Mouse (Mus musculus) liver (tissue): ENCODE measurements around the gene Pfkfb3.

Experiments
- DNase-seq: peaks from one replicate; pipeline ENCODE4 v3.0.0-alpha.2; 2020; ENCODE audit warnings: mixed read lengths

Pfkfb3 gene

GRCm38 (mm10) chr2:11553471-11554400 lies at the start of gene Pfkfb3:
TSS of gene Pfkfb3 (minus strand) at chr2:11554077.
- DNase-seq: peak; percentile 57

GRCm38 (mm10) chr2:11602506-11603489 lies 48.9 kb upstream of the Pfkfb3 start:
- DNase-seq: peak; percentile 95

DNA sequence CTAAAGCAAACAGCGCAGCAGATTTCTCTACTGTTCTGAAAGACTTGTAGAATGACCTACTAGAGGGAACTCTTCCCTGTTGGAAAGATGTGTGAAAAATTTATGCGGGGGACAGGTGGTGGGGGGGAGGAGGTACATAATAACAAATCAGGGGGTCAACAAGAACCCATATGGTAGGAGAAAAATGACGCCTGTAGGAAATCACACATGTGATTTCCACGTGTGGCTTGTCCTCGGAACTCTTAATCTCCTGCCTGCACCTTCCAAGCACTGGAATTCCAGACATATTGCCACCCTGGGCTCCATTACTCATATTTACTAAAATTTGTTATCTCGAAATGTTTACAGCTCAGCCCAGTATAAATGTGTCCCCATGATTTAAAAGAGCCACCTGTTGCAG lies 47.9 kb upstream of the Pfkfb3 start:
- no peak for DNase-seq

GRCm38 (mm10) chr2:11597906-11598305 lies 44.0 kb upstream of the Pfkfb3 start:
- DNase-seq: no peak

- DNase-seq: no peak
Observed at GRCm38 (mm10) chr2:11596690-11597089, 42.8 kb upstream of the Pfkfb3 start.

DNA sequence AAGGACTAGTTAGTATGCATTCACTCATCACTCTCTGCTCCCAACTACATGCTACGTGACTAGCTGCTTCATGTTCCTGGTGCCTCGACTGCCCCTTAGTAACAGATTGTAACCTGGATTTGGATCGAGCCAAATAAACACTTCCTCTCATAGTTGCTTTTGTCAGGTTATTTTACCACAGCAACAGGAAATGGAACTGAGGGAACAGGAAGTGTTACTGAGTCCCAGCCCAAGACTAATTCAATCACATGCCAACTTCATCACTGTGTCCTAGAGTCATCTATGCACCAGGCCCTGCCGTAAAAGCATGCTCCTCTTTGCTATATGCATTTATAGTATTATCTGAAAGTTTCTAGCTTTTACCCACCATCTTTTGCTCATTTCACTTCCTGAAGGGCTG lies 34.1 kb upstream of the Pfkfb3 start:
- DNase-seq: no peak

DNA sequence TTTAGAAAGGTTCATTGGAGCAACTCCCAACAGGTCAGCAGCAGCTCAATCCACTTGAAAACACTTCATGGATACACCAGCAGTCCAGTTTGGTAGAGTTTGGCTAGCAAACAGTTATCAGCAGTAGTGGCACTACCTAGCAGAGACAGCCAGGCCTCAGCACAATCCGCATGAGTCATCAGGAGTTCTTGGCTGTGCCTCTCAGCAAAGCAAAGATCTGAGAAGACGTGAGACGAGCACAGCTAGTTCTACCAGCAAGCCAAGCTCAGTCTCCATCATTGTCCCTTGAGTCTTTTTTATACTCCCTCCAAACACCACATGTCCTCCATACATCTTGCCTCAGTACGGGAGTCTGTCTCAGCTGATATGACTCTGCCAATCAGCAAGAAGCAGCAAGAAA lies 25.5 kb upstream of the Pfkfb3 start:
- DNase-seq: no peak

DNA sequence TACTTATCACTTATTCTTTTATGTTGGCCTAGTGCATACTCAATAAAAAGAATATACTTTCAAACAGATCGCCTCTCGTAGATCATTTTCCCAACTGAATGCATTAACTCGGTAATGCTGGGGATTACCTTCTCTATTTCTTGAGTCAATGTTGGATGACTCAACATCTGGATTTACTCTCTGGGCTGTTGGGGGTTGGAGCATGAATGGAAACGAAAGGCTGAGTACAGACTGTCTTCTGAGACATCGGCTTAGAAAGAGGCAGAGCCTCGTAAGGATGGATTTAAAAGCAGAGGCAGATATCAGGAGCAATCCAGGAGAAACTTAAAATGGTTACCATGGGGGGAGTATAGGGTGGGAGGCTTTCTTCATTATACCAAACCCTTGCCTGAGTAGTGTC lies 24.3 kb upstream of the Pfkfb3 start:
- no peak for DNase-seq

GRCm38 (mm10) chr2:11573684-11574083 lies 19.8 kb upstream of the Pfkfb3 start:
- DNase-seq: no peak

DNA sequence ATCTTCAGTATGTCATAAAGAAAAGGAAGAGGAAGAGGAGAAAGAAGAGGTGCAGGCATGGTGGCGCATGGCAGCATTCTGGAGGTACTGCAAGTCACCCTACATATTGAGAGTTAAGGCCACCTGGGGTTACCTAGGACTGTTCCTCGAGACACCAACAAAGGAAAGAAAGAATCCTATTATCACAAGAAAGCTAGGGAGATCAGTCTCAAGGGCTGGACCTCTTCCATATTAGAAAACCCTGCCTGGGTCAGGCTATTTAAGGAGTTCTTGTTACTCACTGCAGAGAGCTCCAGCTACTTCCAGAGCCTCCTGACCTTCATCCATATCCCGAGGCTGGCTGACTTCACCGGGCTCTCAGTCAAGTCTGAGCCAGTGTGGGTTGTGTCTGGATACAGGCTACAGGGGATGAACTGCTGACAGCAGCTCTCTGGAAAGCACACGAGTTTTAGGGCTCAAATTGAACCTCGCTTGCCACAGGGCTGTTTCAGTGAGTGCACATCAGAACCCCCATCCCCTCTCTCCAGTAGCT lies 17.2 kb upstream of the Pfkfb3 start:
- DNase-seq: no peak

DNA sequence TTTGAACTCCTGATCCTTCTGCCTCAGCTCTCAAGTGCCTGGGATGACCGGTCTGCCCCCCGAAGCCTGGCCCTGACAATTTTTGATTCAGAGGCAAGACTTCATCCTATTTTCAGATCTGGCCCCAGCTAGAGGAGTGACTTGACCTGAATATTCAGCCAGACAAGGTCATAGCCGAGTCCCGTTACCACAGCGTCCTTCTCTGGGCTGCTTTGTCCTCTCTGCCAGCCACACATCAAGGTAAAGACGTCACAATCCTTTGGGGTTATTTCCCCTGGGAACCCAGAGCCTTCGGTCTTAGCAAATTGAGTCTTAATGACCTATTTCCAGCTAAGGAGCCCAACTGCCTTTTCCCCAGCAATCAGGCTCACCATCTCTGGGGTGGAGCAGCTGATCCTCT lies 14.6 kb upstream of the Pfkfb3 start:
- no peak for DNase-seq

GRCm38 (mm10) chr2:11567781-11568362 lies 14.0 kb upstream of the Pfkfb3 start:
- peak; percentile 63 for DNase-seq

DNA sequence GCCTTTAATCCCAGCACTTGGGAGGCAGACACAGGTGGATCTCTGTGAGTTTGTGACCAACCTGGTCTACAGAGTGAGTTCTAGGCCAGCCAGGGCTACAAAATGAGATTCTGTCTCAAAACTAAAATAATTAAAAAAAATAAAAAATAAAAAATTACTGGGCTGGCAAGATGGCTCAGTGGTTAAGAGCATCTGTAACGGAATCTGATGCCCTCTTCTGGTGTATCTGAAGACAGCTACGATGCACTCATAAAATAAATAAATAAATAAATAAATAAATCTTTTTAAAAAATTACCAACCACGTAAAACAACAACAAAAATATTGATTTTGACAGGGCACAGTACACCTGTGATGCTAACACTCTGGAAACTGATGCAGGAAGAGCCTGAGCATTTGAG lies 13.0 kb upstream of the Pfkfb3 start:
- no peak for DNase-seq

DNA sequence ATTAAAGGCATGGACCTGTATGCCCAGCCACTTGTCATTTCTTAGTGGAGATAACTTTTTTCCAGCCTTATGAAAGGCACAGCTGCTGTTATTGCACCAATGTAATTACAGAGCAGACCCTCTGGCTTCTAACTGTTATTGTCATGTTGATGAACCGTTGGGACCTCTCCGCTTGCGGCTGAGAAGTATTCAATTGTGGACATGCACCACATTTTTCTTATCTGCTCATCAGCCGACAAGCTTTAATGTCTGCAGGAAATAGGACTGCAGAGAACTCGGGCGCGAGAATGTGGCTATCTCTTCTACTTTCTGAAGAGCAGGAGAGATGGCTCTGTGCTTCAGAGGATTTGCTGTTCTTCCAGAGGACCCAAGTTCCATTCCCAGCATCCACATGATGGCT lies 12.4 kb upstream of the Pfkfb3 start:
- DNase-seq: no peak

DNA sequence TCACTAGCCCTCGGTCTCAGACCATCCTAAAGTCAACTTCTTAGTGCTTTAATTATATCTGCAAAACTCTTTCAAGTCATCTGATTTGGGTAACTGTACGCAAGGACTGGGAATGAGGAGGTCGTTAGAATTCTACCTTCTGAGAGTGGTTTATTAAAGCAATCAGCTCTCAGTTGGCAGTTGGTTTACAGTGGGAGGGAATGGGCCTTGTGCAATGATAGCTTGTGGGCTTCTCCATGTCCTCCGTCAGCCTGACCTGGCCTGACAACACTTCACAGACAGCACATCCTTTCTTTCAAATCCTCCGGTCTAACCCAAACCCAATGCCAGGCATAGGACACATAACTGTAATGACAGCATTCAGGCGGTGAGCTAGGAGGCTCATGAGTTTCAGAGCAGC lies 10.9 kb upstream of the Pfkfb3 start:
- DNase-seq: no peak

DNA sequence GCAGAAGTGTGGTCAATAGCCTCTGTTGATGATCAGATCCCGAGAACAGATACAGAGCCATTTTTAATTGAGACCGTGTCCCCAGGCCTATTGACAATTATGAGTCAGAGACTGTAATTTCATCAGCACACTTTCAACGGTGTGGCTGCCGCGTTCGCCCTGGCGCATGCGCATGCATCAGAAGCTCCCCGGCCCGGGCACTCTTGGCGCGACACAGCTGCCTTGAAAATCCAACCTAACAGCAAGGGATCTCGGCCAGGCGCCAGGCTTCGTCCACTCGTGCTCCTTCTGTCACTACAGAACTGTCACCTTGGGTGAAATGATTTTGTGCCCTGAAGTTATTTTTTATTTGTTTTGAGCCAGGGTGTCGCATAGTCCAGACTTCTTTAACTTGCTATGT lies 9.4 kb upstream of the Pfkfb3 start:
- DNase-seq: no peak

DNA sequence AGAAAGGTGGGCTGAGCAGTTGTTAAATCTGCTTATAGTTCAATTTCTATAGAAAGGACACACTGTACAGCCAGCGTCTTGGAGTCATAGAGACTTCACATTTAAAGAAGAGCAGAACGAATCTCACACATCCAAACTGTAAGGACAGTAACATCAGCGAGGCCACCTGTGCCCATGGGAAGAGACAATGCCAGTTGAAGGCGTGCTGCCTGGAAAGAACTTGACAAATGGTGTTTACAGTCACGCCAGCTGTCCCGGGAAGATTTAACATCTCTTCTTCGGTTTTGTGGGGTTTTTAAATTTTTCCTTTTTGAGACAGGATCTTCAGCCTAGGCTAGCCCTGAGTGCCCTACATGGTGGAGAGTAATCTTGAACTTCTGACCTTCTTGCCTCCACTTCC lies 4.8 kb upstream of the Pfkfb3 start:
- DNase-seq: no peak

DNA sequence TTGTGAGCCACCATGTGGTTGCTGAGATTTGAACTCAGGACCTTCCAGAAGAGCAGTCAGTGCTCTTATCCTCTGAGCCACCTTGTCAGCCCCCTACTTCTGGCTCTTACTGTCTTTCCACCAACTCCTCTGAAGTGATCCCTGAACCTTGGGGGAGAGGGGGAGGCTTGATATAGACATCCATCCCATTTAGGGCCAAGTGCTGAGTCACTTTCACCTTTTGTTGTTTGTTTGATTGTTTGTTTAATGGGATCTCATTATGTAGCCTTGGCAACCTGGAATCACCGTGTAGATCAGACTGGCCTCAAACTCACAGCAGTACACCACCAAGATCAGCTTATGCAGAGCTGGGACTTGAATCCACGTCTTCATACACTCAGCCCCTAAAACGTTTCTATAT lies 3.4 kb upstream of the Pfkfb3 start:
- DNase-seq: no peak

DNA sequence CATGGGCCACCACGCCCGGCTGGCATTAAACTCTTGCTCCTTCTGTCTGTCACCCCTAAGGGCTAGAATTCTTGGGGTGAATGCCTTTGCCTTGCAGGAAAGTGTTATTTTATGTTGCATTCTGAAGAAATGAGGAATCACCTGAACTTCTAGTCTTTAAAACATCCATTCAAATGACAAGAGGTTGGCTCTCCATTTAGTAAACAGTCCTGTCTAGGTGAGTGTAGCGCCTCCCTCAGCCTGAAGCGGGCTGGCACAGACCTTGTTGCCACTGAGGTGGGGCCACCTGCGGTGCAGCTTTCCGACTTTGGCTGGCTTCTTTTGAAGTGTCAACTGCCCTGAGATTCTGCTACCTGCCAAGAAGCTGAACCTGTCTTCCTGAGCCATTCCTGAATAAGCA lies 1.4 kb upstream of the Pfkfb3 start:
- no peak for DNase-seq

DNA sequence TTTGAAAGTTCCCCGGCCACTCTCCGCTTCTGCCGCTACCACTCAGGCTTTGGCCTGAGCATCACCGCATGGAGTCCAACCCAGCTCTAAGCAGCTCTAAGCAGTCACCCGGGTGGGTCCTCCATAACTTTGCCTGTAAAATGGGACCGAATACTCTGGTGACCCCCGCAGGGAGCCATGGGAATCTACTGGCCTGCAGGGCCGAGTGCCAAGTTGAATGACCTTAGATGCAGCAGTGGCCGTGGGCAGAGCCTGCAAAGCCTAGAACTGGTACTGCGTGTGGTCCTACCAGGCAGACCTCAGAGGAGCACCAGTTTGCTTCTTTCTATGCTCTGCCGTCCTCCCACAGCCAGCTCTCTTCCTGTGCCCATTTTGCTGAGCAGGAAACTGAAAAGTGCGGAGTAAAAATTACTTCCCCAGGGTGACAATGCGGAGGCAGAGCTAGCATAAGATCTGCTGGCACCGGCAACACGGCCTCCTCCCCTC lies 868 bp downstream of the Pfkfb3 start:
- DNase-seq: no peak

- DNase-seq: no peak
Observed at GRCm38 (mm10) chr2:11552297-11552821, 1.5 kb downstream of the Pfkfb3 start.

GRCm38 (mm10) chr2:11551726-11552125 lies 2.2 kb downstream of the Pfkfb3 start:
- no peak for DNase-seq

GRCm38 (mm10) chr2:11548508-11548907 lies 5.4 kb downstream of the Pfkfb3 start:
- DNase-seq: no peak
